Mouse (Mus musculus): Measurements from ENCODE around the gene Bcl6. TPM values are rescaled to one million over a fixed set of nuclear protein-coding genes. Genes with fewer than 3 reads are reported as not detected.

Bcl6 gene
- total RNA-seq, 2 experiments from 2014 or later = 2.1 to 5.7 TPM

DNA sequence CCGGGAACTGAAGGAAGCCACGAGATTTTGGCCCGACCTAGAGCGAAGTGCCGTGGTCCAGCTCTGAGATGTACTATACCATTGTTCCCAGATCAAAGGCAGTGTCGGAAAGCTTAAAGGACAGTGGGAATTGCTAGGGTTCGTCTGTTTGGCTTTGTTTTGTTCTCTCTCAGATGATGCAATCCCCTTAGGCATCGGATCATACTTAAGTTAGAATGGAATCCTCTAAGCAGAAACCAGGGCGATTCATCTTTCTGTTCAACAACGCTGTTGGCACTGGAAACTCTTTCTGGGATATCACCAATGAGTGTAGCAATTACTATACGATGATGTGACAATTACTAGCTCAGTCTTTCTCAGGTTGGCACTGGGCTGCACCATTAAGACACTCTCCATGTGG is 56.4 kb downstream of the Bcl6 start, which contains the start of gene Rtp2:
TSS of gene Rtp2 (minus strand) at position 101 of the 400 bp plus-strand sequence.
- ATAC-seq (replicated peaks; ENCODE audit: poor library complexity, severe bottlenecking) = no peak

DNA sequence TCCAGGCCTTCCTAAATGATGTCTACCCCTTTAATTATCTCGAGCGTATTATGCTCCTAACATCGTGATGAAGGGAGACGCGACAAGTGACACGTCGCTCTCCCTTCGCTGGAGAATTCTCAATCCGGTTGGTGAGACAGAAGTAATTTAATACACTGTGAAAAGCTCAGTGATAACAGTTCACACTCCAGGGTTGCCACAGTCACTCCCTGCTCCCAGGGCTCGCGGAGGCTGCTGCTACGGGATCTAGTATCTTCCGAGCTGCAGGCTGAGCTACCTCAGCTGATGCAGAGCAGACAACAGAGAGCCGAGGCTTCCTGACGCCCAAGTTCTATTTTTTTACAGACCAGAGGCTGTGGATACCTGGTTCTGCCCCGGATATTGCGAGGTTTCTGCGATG is 57.4 kb downstream of the Bcl6 start:
- no peak for ATAC-seq (replicated peaks; ENCODE audit: poor library complexity, severe bottlenecking)

DNA sequence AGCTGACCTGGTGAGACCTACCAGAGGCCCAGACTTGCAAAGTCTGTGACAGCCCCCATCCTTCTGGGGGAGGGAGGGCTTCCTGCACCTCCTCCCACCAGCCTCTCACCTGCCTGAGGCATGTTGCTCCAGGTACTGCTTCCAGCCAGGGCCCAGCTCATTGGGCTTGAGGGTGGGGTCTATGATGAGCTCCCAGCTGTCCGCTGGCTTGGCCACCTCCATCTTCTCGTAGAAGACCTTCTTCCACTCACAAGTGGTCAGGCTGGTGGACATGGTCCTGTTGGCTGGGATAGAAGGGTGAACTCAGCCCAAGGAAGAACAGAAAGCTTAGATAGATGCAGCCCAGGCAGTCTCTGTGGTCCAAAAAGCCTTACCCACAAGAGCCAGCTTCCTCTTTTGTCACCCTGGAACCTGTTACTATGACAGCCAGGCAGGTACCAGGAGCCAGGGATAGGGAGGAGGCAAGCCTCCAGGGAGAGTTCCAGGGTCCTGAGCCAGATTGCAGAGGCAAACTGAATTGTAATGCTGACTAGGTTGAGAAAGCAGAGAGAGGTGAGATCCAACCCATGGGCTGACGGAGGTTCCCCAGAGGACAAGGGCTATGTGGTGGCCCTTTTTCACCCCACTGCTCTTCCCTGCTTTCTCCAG is 58.1 kb downstream of the Bcl6 start:
- ATAC-seq (replicated peaks; ENCODE audit: poor library complexity, severe bottlenecking) = no peak

DNA sequence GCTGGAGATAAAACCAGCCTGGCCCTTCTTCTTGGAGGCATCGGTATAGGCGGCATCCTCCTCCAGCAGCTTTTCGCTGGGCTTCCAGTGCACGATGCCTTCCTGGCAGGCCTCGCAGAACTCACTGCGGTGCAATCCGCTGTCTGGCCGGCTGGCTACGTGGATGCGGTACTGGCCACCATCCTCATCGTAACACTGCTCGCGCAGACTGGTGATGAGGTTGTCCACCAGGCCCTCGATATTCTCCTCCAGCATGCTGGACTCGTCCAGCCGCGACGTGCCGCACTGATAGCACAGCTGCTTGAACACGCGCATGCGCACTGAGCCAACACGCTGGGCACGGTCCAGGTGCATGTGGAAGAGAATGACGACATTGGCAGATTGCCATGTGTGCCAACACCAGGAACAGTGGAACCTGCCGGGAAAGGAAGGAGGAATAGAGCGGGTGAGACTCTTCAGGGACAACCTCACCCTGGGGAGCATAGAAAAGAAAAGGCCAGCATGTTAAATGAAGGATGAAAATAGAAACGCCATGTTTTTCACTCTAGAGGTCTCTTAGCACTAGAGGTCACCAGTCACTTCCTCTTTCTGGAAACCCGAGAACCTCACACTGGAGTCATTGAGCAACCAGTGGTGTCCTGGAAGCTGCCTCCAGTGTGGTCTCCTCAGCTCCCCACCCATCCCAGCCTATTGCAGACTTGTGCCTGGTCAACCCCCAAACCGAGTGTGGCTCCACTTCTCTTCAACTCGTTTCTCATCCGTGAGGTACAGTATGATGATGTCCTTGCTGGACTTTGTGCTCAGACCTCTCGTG is 61.1 kb downstream of the Bcl6 start:
- peak; percentile 98 for ATAC-seq (replicated peaks; ENCODE audit: poor library complexity, severe bottlenecking)

DNA sequence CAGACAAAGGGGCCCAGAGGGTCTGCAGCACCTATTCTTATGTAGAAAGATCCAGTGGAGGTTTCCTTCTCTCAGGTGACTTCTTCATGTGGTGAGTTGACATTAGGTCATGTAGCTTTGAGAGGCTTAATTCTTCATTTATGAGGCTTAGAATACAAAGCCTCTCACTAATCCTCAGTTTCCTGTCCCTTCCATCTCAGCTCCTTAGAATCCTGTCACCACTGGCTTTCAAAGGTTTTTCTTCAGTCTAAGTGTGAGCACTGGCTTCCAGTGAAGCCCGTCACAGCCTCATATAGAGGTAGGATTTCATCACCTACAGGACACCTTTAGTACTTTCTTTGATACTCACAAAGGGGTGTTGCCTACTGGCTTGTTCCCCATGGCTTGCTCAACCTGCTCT is 65.7 kb downstream of the Bcl6 start:
- ATAC-seq (replicated peaks; ENCODE audit: poor library complexity, severe bottlenecking) = no peak

DNA sequence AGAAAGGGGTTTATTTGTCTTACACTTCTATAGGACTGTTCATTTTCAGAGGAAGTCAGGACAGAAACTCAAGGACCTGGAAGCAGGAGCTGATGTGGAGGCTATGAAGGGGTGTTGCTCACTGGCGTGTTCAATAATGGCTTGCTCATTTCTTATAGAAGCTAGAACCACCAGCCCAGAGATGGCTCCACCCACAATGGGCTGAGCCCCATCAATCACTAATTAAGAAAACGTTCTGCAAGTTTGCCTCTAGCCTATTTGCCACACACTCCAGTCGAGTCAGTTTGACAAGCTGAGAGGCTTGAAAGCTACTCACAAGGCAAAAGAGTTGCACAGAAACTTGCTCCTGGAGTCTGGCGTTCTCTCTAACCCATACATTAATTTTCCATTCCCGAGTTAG is 67.0 kb downstream of the Bcl6 start:
- no peak for ATAC-seq (replicated peaks; ENCODE audit: poor library complexity, severe bottlenecking)

DNA sequence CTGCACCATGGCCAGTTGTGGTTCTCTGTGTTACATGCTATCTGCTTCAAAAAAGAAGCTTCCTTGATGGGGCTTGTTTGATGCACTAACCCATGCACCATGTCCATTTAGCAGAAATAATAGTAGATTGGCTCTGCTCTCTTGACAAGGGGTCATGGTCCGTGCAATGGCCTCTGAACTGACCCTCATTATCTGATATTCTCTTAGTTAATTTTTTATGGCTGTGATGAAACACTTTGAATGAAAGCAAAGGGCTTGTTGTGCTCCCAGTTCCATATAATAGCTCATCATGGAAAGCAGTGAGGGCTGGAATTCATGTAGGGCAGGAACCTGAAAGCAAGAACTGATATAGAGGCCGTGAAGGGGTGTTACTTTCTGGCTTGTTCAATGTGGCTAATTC is 69.2 kb downstream of the Bcl6 start:
- no peak for ATAC-seq (replicated peaks; ENCODE audit: poor library complexity, severe bottlenecking)

Other genes starting within 250 kb of the Bcl6 start
- gene Sst, start 97.9 kb downstream of the Bcl6 start, total RNA-seq (2014; fragmentation: Nextera tagmentation) = not detected in 2 replicates
- gene Sst, start 97.9 kb downstream of the Bcl6 start, total RNA-seq (2017) = not detected in 2 replicates
- gene Rtp2, start 56.5 kb downstream of the Bcl6 start, total RNA-seq (2014; fragmentation: Nextera tagmentation) = not detected in 2 replicates
- not detected in 2 replicates for gene Rtp2, start 56.5 kb downstream of the Bcl6 start, total RNA-seq (2017)
- gene Gm37419, start 370 bp downstream of the Bcl6 start, total RNA-seq (2014; fragmentation: Nextera tagmentation) = not detected in 2 replicates
- not detected in 2 replicates for gene Gm37419, start 370 bp downstream of the Bcl6 start, total RNA-seq (2017)